Mouse (Mus musculus) naive thymus-derived CD4-positive, alpha-beta T cell, adult 5 months (primary cell): ENCODE results near the gene Aen. TPM values are rescaled to one million over a fixed set of nuclear protein-coding genes. Genes with fewer than 3 reads are reported as not detected.

Experiments used
- polyA plus RNA-seq: library from polyadenylated mRNA; unstranded; fragments of 100-300 nt; shearing (Covaris generic); gene quantifications from one replicate; pipeline ENCODE4 v1.2.1, GENCODE M21; 2017

Aen gene
- polyA plus RNA-seq = 27.4 TPM

GRCm38 (mm10) chr7:78895653-78896333 is at the start of gene Aen:
Gene Aen (plus strand): TSS chr7:78895854.

GRCm38 (mm10) chr7:78846737-78847434 is 48.8 kb upstream of the Aen start, which contains the start of gene Det1:
Gene Det1 (minus strand): TSS chr7:78847263.

GRCm38 (mm10) chr7:78912974-78913474 is 17.4 kb downstream of the Aen start, which contains the start of gene Isg20:
Gene Isg20 (plus strand): TSS chr7:78913424.

Other genes starting within 250 kb of the Aen start
- gene Ntrk3, start 157.8 kb upstream of the Aen start, polyA plus RNA-seq = 29.8 TPM
- gene Mrps11, start 112.7 kb upstream of the Aen start, polyA plus RNA-seq = 24.5 TPM
- 48.3 TPM for gene Mrpl46, start 112.3 kb upstream of the Aen start, polyA plus RNA-seq
- 13.6 TPM for gene Det1, start 48.6 kb upstream of the Aen start, polyA plus RNA-seq
- 18.1 TPM for gene Isg20, start 17.6 kb downstream of the Aen start, polyA plus RNA-seq
- not detected for gene Acan, start 157.6 kb downstream of the Aen start, polyA plus RNA-seq
- gene Hapln3, start 235.2 kb downstream of the Aen start, polyA plus RNA-seq = 0.14 TPM